Mouse (Mus musculus) MEL (cell line): ENCODE measurements around the gene Nanp. TPM values are rescaled to one million over a fixed set of nuclear protein-coding genes. Genes with fewer than 3 reads are reported as not detected.
A peak's percentile ranks its signal among the peaks of the same experiment; 100 is the strongest.

Experiments used
- DNase-seq: peaks from one replicate; pipeline ENCODE4 v3.0.0; 2011; ENCODE audit warnings: low read depth, low spot score
- H3K27ac ChIP-seq: 2 replicates; pipeline ENCODE4 v1.5.1; 2012; ENCODE audit warnings: low read depth, mild to moderate bottlenecking, control low read depth, low read length, moderate library complexity; ENCODE audit not compliant: control insufficient read depth
- H3K27me3 ChIP-seq, 2 experiments: fragments of 150-350 bp in 1 of 2; sonication (generic) in 1 of 2; 2 replicates each; pipeline ENCODE4 v1.6.1; 2012; ENCODE audit warnings: low read length in 2 of 2, mild to moderate bottlenecking in 2 of 2, improper control_type of control experiment in 1 of 2, moderate library complexity in 1 of 2; ENCODE audit not compliant: insufficient read depth in 2 of 2, control insufficient read depth in 1 of 2
- H3K36me3 ChIP-seq, 2 experiments: 2 replicates each; pipeline ENCODE4 v1.6.1; 2012 to 2014; ENCODE audit warnings: low read length in 2 of 2, improper control_type of control experiment in 1 of 2, inconsistent platforms in 1 of 2, mild to moderate bottlenecking in 1 of 2; ENCODE audit not compliant: insufficient read depth in 2 of 2, control insufficient read depth in 1 of 2
- H3K4me1 ChIP-seq, 2 experiments: fragments of 150-350 bp in 1 of 2; sonication (generic) in 1 of 2; 2 replicates each; pipeline ENCODE4 v1.6.1; 2012; ENCODE audit warnings: low read length in 2 of 2, improper control_type of control experiment in 1 of 2, mild to moderate bottlenecking in 1 of 2; ENCODE audit not compliant: insufficient read depth in 2 of 2, control insufficient read depth in 1 of 2
- H3K4me3 ChIP-seq, 2 experiments: fragments of 150-350 bp in 1 of 2; sonication (generic) in 1 of 2; 2 replicates each; pipeline ENCODE4 v1.5.1; 2012; ENCODE audit warnings: low read depth in 2 of 2, low read length in 2 of 2, mild to moderate bottlenecking in 2 of 2, moderate library complexity in 2 of 2, control low read depth in 1 of 2, improper control_type of control experiment in 1 of 2; ENCODE audit not compliant: control insufficient read depth in 1 of 2, insufficient read depth in 1 of 2
- H3K79me2 ChIP-seq: 2 replicates; pipeline ENCODE4 v1.6.1; 2012; ENCODE audit warnings: mild to moderate bottlenecking, low read length, moderate library complexity; ENCODE audit not compliant: control insufficient read depth, poor library complexity, insufficient read depth
- H3K9ac ChIP-seq: 2 replicates; pipeline ENCODE4 v1.6.1; 2012; ENCODE audit warnings: low read depth, mild to moderate bottlenecking, control low read depth, low read length, moderate library complexity; ENCODE audit not compliant: control insufficient read depth, poor library complexity, severe bottlenecking
- H3K9me3 ChIP-seq: fragments of 150-350 bp; sonication (generic); replicated peaks from 2 replicates; pipeline ENCODE4 v1.6.1; 2012; ENCODE audit warnings: mild to moderate bottlenecking, low read length, improper control_type of control experiment, moderate library complexity; ENCODE audit not compliant: insufficient read depth
- BHLHE40 ChIP-seq: IDR thresholded peaks from 2 replicates; pipeline ENCODE4 v1.6.1; 2012; ENCODE audit warnings: low read depth, mild to moderate bottlenecking, inconsistent platforms, low read length, improper control_type of control experiment, borderline replicate concordance
- CHD1 ChIP-seq: IDR thresholded peaks from 2 replicates; pipeline ENCODE4 v1.6.1; 2012; ENCODE audit warnings: low read depth, mild to moderate bottlenecking, inconsistent platforms, low read length, improper control_type of control experiment
- CHD2 ChIP-seq: IDR thresholded peaks from 2 replicates; pipeline ENCODE4 v1.6.1; 2011; ENCODE audit warnings: low read length, improper control_type of control experiment
- CTCF ChIP-seq, 3 experiments: IDR thresholded peaks in 2 of 3; conservative IDR thresholded peaks in 1 of 3; 2 replicates each; pipeline ENCODE4 v1.5.1; 2011 to 2012; ENCODE audit warnings: low read length in 3 of 3, low read depth in 2 of 3, mild to moderate bottlenecking in 2 of 3, improper control_type of control experiment in 1 of 3, inconsistent platforms in 1 of 3, mixed read lengths in 1 of 3, moderate library complexity in 1 of 3; ENCODE audit not compliant: control insufficient read depth in 1 of 3, insufficient read depth in 1 of 3, poor library complexity in 1 of 3, severe bottlenecking in 1 of 3
- E2F4 ChIP-seq: IDR thresholded peaks from 2 replicates; pipeline ENCODE4 v1.6.1; 2011; ENCODE audit warnings: low read depth, low read length, improper control_type of control experiment, borderline replicate concordance
- ELF1 ChIP-seq: IDR thresholded peaks from 2 replicates; pipeline ENCODE4 v1.6.1; 2014; ENCODE audit warnings: low read depth, mild to moderate bottlenecking, inconsistent platforms, low read length, improper control_type of control experiment, moderate library complexity
- EP300 ChIP-seq, 2 experiments: IDR thresholded peaks; 2 replicates each; pipeline ENCODE4 v1.6.1; 2011; ENCODE audit warnings: improper control_type of control experiment in 2 of 2, low read length in 2 of 2, low read depth in 1 of 2, mild to moderate bottlenecking in 1 of 2
- ETS1 ChIP-seq: IDR thresholded peaks from 2 replicates; pipeline ENCODE4 v1.6.1; 2012; ENCODE audit warnings: low read depth, mild to moderate bottlenecking, inconsistent platforms, low read length, improper control_type of control experiment, moderate library complexity
- GABPA ChIP-seq: IDR thresholded peaks from 2 replicates; pipeline ENCODE4 v1.6.1; 2012; ENCODE audit warnings: low read depth, mild to moderate bottlenecking, inconsistent platforms, low read length, improper control_type of control experiment, moderate library complexity
- GATA1 ChIP-seq: IDR thresholded peaks from 2 replicates; pipeline ENCODE4 v1.6.1; 2011; ENCODE audit warnings: low read depth, low read length, improper control_type of control experiment
- HCFC1 ChIP-seq: IDR thresholded peaks from 2 replicates; pipeline ENCODE4 v1.6.1; 2012; ENCODE audit warnings: low read depth, mild to moderate bottlenecking, inconsistent platforms, low read length, improper control_type of control experiment, moderate library complexity
- JUND ChIP-seq: IDR thresholded peaks from 2 replicates; pipeline ENCODE4 v1.6.1; 2011; ENCODE audit warnings: low read depth, mild to moderate bottlenecking, improper control_type of control experiment, low read length
- KAT2A ChIP-seq: conservative IDR thresholded peaks from 2 replicates; pipeline ENCODE4 v1.6.1; 2012; ENCODE audit warnings: low read depth, low read length, improper control_type of control experiment, inconsistent platforms
- MAFK ChIP-seq: IDR thresholded peaks from 2 replicates; pipeline ENCODE4 v1.6.1; 2011; ENCODE audit warnings: low read depth, mild to moderate bottlenecking, low read length, improper control_type of control experiment, borderline replicate concordance
- MAX ChIP-seq: IDR thresholded peaks from 2 replicates; pipeline ENCODE4 v1.6.1; 2011; ENCODE audit warnings: low read length, improper control_type of control experiment
- MAZ ChIP-seq: IDR thresholded peaks from 2 replicates; pipeline ENCODE4 v1.6.1; 2012; ENCODE audit warnings: low read depth, mild to moderate bottlenecking, inconsistent platforms, low read length, improper control_type of control experiment
- MEF2A ChIP-seq: IDR thresholded peaks from 2 replicates; pipeline ENCODE4 v1.6.1; 2014; ENCODE audit warnings: low read depth, mild to moderate bottlenecking, inconsistent platforms, low read length, improper control_type of control experiment; ENCODE audit not compliant: poor library complexity, insufficient replicate concordance, severe bottlenecking; ENCODE audit errors: extremely low read depth
- MXI1 ChIP-seq: IDR thresholded peaks from 2 replicates; pipeline ENCODE4 v1.6.1; 2011; ENCODE audit warnings: mild to moderate bottlenecking, low read depth, low read length, improper control_type of control experiment
- MYC ChIP-seq: IDR thresholded peaks from 2 replicates; pipeline ENCODE4 v1.6.1; 2011; ENCODE audit warnings: low read depth, mild to moderate bottlenecking, low read length, improper control_type of control experiment, moderate library complexity
- NELFE ChIP-seq: IDR thresholded peaks from 2 replicates; pipeline ENCODE4 v1.6.1; 2011; ENCODE audit warnings: low read depth, low read length, improper control_type of control experiment
- NRF1 ChIP-seq: IDR thresholded peaks from 2 replicates; pipeline ENCODE4 v1.6.1; 2014; ENCODE audit warnings: low read depth, mild to moderate bottlenecking, inconsistent platforms, low read length, improper control_type of control experiment, moderate library complexity; ENCODE audit not compliant: poor library complexity, insufficient read depth, severe bottlenecking
- POLR2A ChIP-seq, 2 experiments: IDR thresholded peaks; 2 replicates each; pipeline ENCODE4 v1.6.1; 2011 to 2012; ENCODE audit warnings: low read length in 2 of 2, mild to moderate bottlenecking in 2 of 2, control low read depth in 1 of 2, improper control_type of control experiment in 1 of 2, low read depth in 1 of 2, moderate library complexity in 1 of 2; ENCODE audit not compliant: control insufficient read depth in 1 of 2, insufficient read depth in 1 of 2, poor library complexity in 1 of 2
- POLR2AphosphoS2 ChIP-seq: IDR thresholded peaks from 2 replicates; pipeline ENCODE4 v1.6.1; 2011; ENCODE audit warnings: low read length, improper control_type of control experiment
- POLR2AphosphoS5 ChIP-seq: IDR thresholded peaks from 2 replicates; pipeline ENCODE4 v1.6.1; 2012; ENCODE audit warnings: low read depth, borderline replicate concordance, mild to moderate bottlenecking, inconsistent platforms, low read length, moderate library complexity, mixed read lengths
- RCOR1 ChIP-seq: IDR thresholded peaks from 2 replicates; pipeline ENCODE4 v1.6.1; 2012; ENCODE audit warnings: low read depth, mild to moderate bottlenecking, inconsistent platforms, low read length, improper control_type of control experiment
- SIN3A ChIP-seq: IDR thresholded peaks from 2 replicates; pipeline ENCODE4 v1.6.1; 2012; ENCODE audit warnings: low read length, improper control_type of control experiment, inconsistent platforms
- SMC3 ChIP-seq: IDR thresholded peaks from 2 replicates; pipeline ENCODE4 v1.6.1; 2011; ENCODE audit warnings: low read depth, low read length, improper control_type of control experiment
- TAL1 ChIP-seq: IDR thresholded peaks from 2 replicates; pipeline ENCODE4 v1.6.1; 2012; ENCODE audit warnings: mild to moderate bottlenecking, inconsistent platforms, low read length, moderate library complexity, mixed read lengths
- TBP ChIP-seq: IDR thresholded peaks from 2 replicates; pipeline ENCODE4 v1.8.0; 2011; ENCODE audit warnings: low read depth, low read length, improper control_type of control experiment
- TCF12 ChIP-seq: IDR thresholded peaks from 2 replicates; pipeline ENCODE4 v1.6.1; 2014; ENCODE audit warnings: low read depth, mild to moderate bottlenecking, inconsistent platforms, low read length, improper control_type of control experiment, moderate library complexity
- USF1 ChIP-seq: IDR thresholded peaks from 2 replicates; pipeline ENCODE4 v1.6.1; 2014; ENCODE audit warnings: low read depth, mild to moderate bottlenecking, inconsistent platforms, low read length, improper control_type of control experiment, moderate library complexity
- USF2 ChIP-seq, 2 experiments: IDR thresholded peaks; 2 replicates each; pipeline ENCODE4 v1.6.1; 2011 to 2012; ENCODE audit warnings: improper control_type of control experiment in 2 of 2, low read length in 2 of 2, borderline replicate concordance in 1 of 2, inconsistent platforms in 1 of 2, low read depth in 1 of 2, mild to moderate bottlenecking in 1 of 2; ENCODE audit not compliant: insufficient read depth in 1 of 2
- ZC3H11A ChIP-seq: IDR thresholded peaks from 2 replicates; pipeline ENCODE4 v1.6.1; 2012; ENCODE audit warnings: low read depth, mild to moderate bottlenecking, inconsistent platforms, low read length, improper control_type of control experiment
- ZKSCAN1 ChIP-seq: IDR thresholded peaks from 2 replicates; pipeline ENCODE4 v1.6.1; 2012; ENCODE audit warnings: low read depth, mild to moderate bottlenecking, inconsistent platforms, low read length, improper control_type of control experiment, moderate library complexity
- ZMIZ1 ChIP-seq: IDR thresholded peaks from 2 replicates; pipeline ENCODE4 v1.6.1; 2012; ENCODE audit warnings: low read depth, mild to moderate bottlenecking, inconsistent platforms, low read length, improper control_type of control experiment, moderate library complexity
- ZNF384 ChIP-seq: IDR thresholded peaks from 2 replicates; pipeline ENCODE4 v1.6.1; 2012; ENCODE audit warnings: low read depth, mild to moderate bottlenecking, inconsistent platforms, low read length, improper control_type of control experiment
- polyA plus RNA-seq, 2 experiments: library from polyadenylated mRNA; stranded (reverse) in 1 of 2; unstranded in 1 of 2; fragments of >175 nt in 1 of 2; fragments of >200 nt in 1 of 2; gene quantifications; 2 replicates each; pipeline versions ENCODE4 v1.2.1 to v1.2.4; 2012; ENCODE audit warnings: low replicate concordance in 2 of 2, low read depth in 1 of 2; ENCODE audit not compliant: insufficient read length in 2 of 2, insufficient read depth in 1 of 2, missing spikeins in 1 of 2
- total RNA-seq: library from RNA; depleted of rRNA; stranded (reverse); fragments of 300-350 nt; gene quantifications from 2 replicates; pipeline ENCODE4 v1.2.3, GENCODE M21; 2012; rRNA removed

The Nanp gene
- total RNA-seq (24.7 and 25.4 TPM in 2 replicates), polyA plus RNA-seq (10 to 100 TPM in 1 of 2 experiments, not detected in 1; 14.6 TPM)

DNA sequence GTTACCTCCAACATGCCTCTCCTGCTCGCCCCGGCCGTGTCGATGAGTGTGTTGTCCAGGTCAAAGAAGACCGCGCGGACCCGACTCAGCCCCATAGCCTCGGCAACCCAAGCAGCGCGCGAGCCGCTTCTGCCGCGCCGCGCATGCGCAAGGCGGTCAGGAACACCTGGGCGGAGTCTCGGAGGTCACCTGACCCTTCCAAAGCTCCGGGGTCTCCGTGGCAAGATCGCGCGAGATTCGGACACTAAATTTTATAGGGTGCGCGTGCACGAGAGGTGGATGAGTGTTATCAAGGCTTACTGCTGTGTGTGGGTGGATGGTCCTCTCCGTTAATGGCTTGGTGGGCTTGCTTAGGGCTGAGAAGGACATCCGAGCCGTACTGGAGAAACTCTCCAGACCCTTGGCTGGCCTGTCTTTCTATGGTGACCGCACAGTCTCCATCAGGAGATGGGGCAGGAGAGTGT is at the start of gene Nanp, which contains the start of gene Ninl:
Gene Nanp (minus strand): TSS at position 167 of the 464 bp plus-strand sequence.
Gene Ninl (minus strand): TSS at position 151 of the 464 bp plus-strand sequence.
- H3K4me1 ChIP-seq, result peaks cover 13 to 14% of the 10 kb centered on the region in 2 experiments
- TF ChIP-seq TBP (peak; percentile 95), RCOR1 (0 out of 2 replicates have a peak, but pooled peaks have one; percentile 55), SIN3A (peak; percentile 75), ZNF384 (no peak), ZMIZ1 (peak; percentile 88), USF1 (peak; percentile 95), GABPA (no peak), ZC3H11A (no peak), E2F4 (no peak; the same call in 1 of the 2 replicates), MAZ (peak; percentile 59; the same call in 1 of the 2 replicates), CHD1 (0 out of 2 replicates have a peak, but pooled peaks have one; percentile 52), MYC (peak; percentile 72), MAFK (no peak), TCF12 (peak; percentile 66; the same call in 1 of the 2 replicates), CTCF (IDR thresholded peaks at IDR 0.05 in 2 of 3, conservative IDR thresholded peaks at IDR 0.05 in 1 of 3; ENCODE audit: control insufficient read depth in 1 of 3, insufficient read depth in 1 of 3, low read depth in 2 of 3, low read length in 3 of 3, poor library complexity in 1 of 3, severe bottlenecking in 1 of 3) (no peak), GATA1 (peak; percentile 67; the same call in 1 of the 2 replicates), MEF2A (0 out of 2 replicates have a peak, but pooled peaks have one; percentile 27), SMC3 (no peak), ZKSCAN1 (no peak), NELFE (peak; percentile 88), POLR2A (IDR thresholded peaks at IDR 0.05; ENCODE audit: control insufficient read depth in 1 of 2, insufficient read depth in 1 of 2, low read depth in 1 of 2, low read length in 2 of 2, poor library complexity in 1 of 2) (peak; percentile 82 to 97), CHD2 (peak; percentile 96), BHLHE40 (peak; percentile 82; the same call in 1 of the 2 replicates), POLR2AphosphoS5 (peak; percentile 62; the same call in 1 of the 2 replicates), MAX (peak; percentile 87), JUND (no peak), MXI1 (peak; percentile 69; the same call in 1 of the 2 replicates), ETS1 (peak; percentile 57), HCFC1 (peak; percentile 82), NRF1 (peak; percentile 84), ELF1 (no peak; the same call in none of the 2 replicates), USF2 (IDR thresholded peaks at IDR 0.05; ENCODE audit: borderline replicate concordance in 1 of 2, insufficient read depth in 1 of 2, low read depth in 1 of 2, low read length in 2 of 2) (peak in 1 of 2 experiments; percentile 81; a peak in 2 of 4 replicates), POLR2AphosphoS2 (peak; percentile 92), EP300 (IDR thresholded peaks at IDR 0.05; ENCODE audit: low read depth in 1 of 2, low read length in 2 of 2) (peak; percentile 26 to 38; a peak in 2 of 4 replicates), TAL1 (no peak), KAT2A (0 out of 2 replicates have a peak, but pooled peaks have one; percentile 19)

More for the DNA sequence above, at the start of gene Nanp, which contains the start of gene Ninl:
- Histone ChIP-seq H3K4me3 (peak within 1 kb of the TSS; percentile 83 to 97), H3K27ac (peak within 1 kb of the TSS; percentile 77), H3K9me3 (no peaks in the 10 kb centered on the region), H3K36me3 (peaks cover 2 to 22% of the 10 kb centered on the region in 2 experiments; a peak in 3 of 4 replicates), H3K79me2 (peaks cover 29% of the 10 kb centered on the region), H3K9ac (peak within 1 kb of the TSS; percentile 93), H3K27me3 (no peaks in the 10 kb centered on the region)
- peak; percentile 97 for DNase-seq
